In genomic region chr9:32392716-32393115, GRCm38 (mm10) we compare ENCODE assay signal across 32 mouse cellular contexts. TPM values are rescaled to one million over a fixed set of nuclear protein-coding genes. Genes with fewer than 3 reads are reported as not detected.
"Had no signal": no experiment of that assay in that cellular context is flagged by ENCODE, and none has a peak within 500 bp of the region (broad histone marks: within the 10 kb centered on the region; RNA-seq: fewer than 3 reads in every experiment).

No protein-coding gene starts in this region.

- DNase-seq: gastrocnemius, adult 2 months; gastrocnemius, postnatal 10 days; gastrocnemius, postnatal 25 days; heart, adult 2 months; heart, postnatal 14 days; heart, postnatal 36 days; kidney, adult 11 months; kidney, adult 2 months; kidney, adult 9 months; kidney, postnatal 14 days; kidney, postnatal 36 days; layer of hippocampus, adult 9-11 months; layer of hippocampus, postnatal 36 days; left cerebral cortex, postnatal 4 days had no signal

- H3K27me3 ChIP-seq: heart, embryonic 13.5 days; heart, embryonic 15.5 days; hindbrain, embryonic 13.5 days; hindbrain, embryonic 15.5 days; kidney, embryonic 15.5 days; limb, embryonic 13.5 days; limb, embryonic 15.5 days had no signal

- H3K36me3 ChIP-seq: heart, embryonic 13.5 days; heart, embryonic 15.5 days; hindbrain, embryonic 13.5 days; hindbrain, embryonic 15.5 days; kidney, embryonic 15.5 days; limb, embryonic 13.5 days; limb, embryonic 15.5 days had no signal

- ATAC-seq: hindbrain, postnatal 0 days; intestine, embryonic 16.5 days had no signal

RNA-seq across cellular contexts. Expression of gene Kcnj1, which starts 20.4 kb away (rescaled TPM):
- total RNA-seq: gastrocnemius, adult 2 months; gastrocnemius, postnatal 10 days; gastrocnemius, postnatal 25 days; heart, adult 2 months; heart, postnatal 14 days; heart, postnatal 36 days; hematopoietic stem cell, adult 5-6 weeks; hindbrain, postnatal 0 days; layer of hippocampus, adult 18-20 months; layer of hippocampus, adult 8-10 months; layer of hippocampus, postnatal 14 days; layer of hippocampus, postnatal 36 days; left cerebral cortex, adult 18-20 months; left cerebral cortex, adult 8-10 months; left cerebral cortex, postnatal 10 days; left cerebral cortex, postnatal 25 days; left cerebral cortex, postnatal 4 days; liver, adult 2 months had no signal

RNA-seq across cellular contexts. Expression of gene Kcnj5, which starts 48.6 kb away (rescaled TPM):
- total RNA-seq: gastrocnemius, adult 2 months; gastrocnemius, postnatal 25 days had no signal
